In the genomic region with DNA sequence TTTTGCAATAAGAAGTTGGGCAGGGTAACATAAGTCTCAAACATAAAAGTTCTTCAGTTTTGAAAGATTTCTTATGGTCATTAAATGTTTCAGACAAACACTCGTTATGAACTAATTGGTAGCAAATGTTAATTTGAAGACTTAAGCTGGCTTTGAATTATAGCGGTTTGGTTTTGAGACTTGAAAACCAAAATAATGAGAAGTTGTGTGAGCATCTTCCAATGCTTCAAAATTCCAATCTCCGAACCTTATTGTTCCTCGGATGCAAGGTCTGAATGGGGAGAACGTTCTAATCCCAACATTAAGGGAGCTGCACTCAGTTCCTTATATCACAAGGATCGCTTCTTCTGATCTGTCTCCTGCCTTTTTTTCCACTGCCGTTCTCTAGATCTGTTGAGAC, we compare ENCODE assay signal across 30 mouse cellular contexts. TPM values are rescaled to one million over a fixed set of nuclear protein-coding genes. Genes with fewer than 3 reads are reported as not detected.
A peak's percentile ranks its signal among the peaks of the same experiment; 100 is the strongest.
DNase-seq lines count a peak whose midpoint lies in the region; ATAC-seq and TF ChIP-seq lines count a peak whose summit lies in the region.
"Had no signal": no experiment of that assay in that cellular context is flagged by ENCODE, and none has a peak within 500 bp of the region (broad histone marks: within the 10 kb centered on the region; RNA-seq: fewer than 3 reads in every experiment).

Fgf10 (plus strand) TSS at position 301 of the 400 bp plus-strand sequence.

- no peak within 1 kb of the TSS for H3K4me3 ChIP-seq in stomach, embryonic 14.5 days (ENCODE audit: low read depth, low read length)
- H3K4me3 ChIP-seq in stomach, postnatal 0 days (ENCODE audit: low read depth, low read length), result no peak within 1 kb of the TSS
- H3K4me3 ChIP-seq in limb, embryonic 12.5 days (replicated peaks), result no peak within 1 kb of the TSS
- H3K4me3 ChIP-seq in forebrain, embryonic 16.5 days (replicated peaks; ENCODE audit: low read length), result no peak within 1 kb of the TSS
- H3K4me3 ChIP-seq: heart, embryonic 12.5 days; midbrain, embryonic 12.5 days had no signal

- ATAC-seq in stomach, embryonic 14.5 days (ENCODE audit: insufficient number of reproducible peaks, insufficient read depth, low FRiP score, low read depth), result no peak
- ATAC-seq in stomach, postnatal 0 days (ENCODE audit: low FRiP score, low TSS enrichment), result no peak
- no peak for ATAC-seq in limb, embryonic 12.5 days (ENCODE audit: insufficient number of reproducible peaks, insufficient read depth, low FRiP score, low TSS enrichment, low read depth)
- no peak for ATAC-seq in forebrain, embryonic 16.5 days
- ATAC-seq: activated CD4-positive, CD25-positive, alpha-beta regulatory T cell, adult 4 months; forebrain, embryonic 14.5 days; intestine, postnatal 0 days had no signal

- H3K36me3 ChIP-seq in stomach, embryonic 14.5 days (ENCODE audit: control insufficient read depth, insufficient read depth, low read length), result no peaks in the 10 kb centered on the region
- H3K36me3 ChIP-seq in stomach, postnatal 0 days (ENCODE audit: control insufficient read depth, insufficient read depth, low read length), result no peaks in the 10 kb centered on the region
- no peaks in the 10 kb centered on the region for H3K36me3 ChIP-seq in limb, embryonic 12.5 days
- no peaks in the 10 kb centered on the region for H3K36me3 ChIP-seq in forebrain, embryonic 16.5 days (ENCODE audit: control insufficient read depth, insufficient read depth)
- H3K36me3 ChIP-seq: heart, embryonic 12.5 days; midbrain, embryonic 12.5 days had no signal

- no peak within 1 kb of the TSS for H3K9ac ChIP-seq in stomach, embryonic 14.5 days (replicated peaks; ENCODE audit: low read depth, low read length)
- H3K9ac ChIP-seq in stomach, postnatal 0 days (ENCODE audit: low read length), result no peak within 1 kb of the TSS
- H3K9ac ChIP-seq in limb, embryonic 12.5 days (replicated peaks), result no peak within 1 kb of the TSS
- H3K9ac ChIP-seq in forebrain, embryonic 16.5 days (replicated peaks; ENCODE audit: low read depth, low read length), result no peak within 1 kb of the TSS
- H3K9ac ChIP-seq: heart, embryonic 12.5 days; hindbrain, embryonic 14.5 days; midbrain, embryonic 12.5 days had no signal

- WGBS in stomach, embryonic 14.5 days, result 81% methylated on average over 7 of the region's 7 CpGs
- 79% methylated on average over 7 of the region's 7 CpGs for whole genome bisulfite sequencing in stomach, postnatal 0 days
- WGBS in limb, embryonic 12.5 days, result 55% methylated on average over 7 of the region's 7 CpGs
- 12% methylated on average over 7 of the region's 7 CpGs for WGBS in forebrain, embryonic 16.5 days

- H3K27ac ChIP-seq in stomach, embryonic 14.5 days (ENCODE audit: low read length), result no peak within 1 kb of the TSS
- H3K27ac ChIP-seq in stomach, postnatal 0 days (replicated peaks), result no peak within 1 kb of the TSS
- H3K27ac ChIP-seq in limb, embryonic 12.5 days, result peak within 1 kb of the TSS; percentile 45; the same call in 1 of the 2 replicates
- no peak within 1 kb of the TSS for H3K27ac ChIP-seq in forebrain, embryonic 16.5 days (ENCODE audit: low read length)
- H3K27ac ChIP-seq: hindbrain, embryonic 14.5 days; midbrain, embryonic 12.5 days had no signal

- peak; percentile 9 for DNase-seq in embryo, embryonic 11 days
- no peak for DNase-seq in embryo, embryonic 10 days (ENCODE audit: low spot score)
- no peak for DNase-seq in layer of hippocampus, postnatal 14 days (ENCODE audit: low spot score in 2 of 2)
- DNase-seq in layer of hippocampus, adult 9-11 months, result no peak
- no peak for DNase-seq in stomach, postnatal 0 days (ENCODE audit: low spot score)
- DNase-seq: adrenal gland, adult 2 months; cerebellum, adult 2 months; cerebellum, postnatal 36 days; gastrocnemius, postnatal 36 days; heart, adult 18-20 months; heart, postnatal 4 days; kidney, adult 9 months; kidney, postnatal 10 days; left cerebral cortex, postnatal 4 days; lung, postnatal 36 days; thymus, adult 18-20 months; thymus, postnatal 25 days had no signal

- no peaks in the 10 kb centered on the region for H3K9me3 ChIP-seq in stomach, embryonic 14.5 days (ENCODE audit: control insufficient read depth, low read depth, low read length)
- H3K9me3 ChIP-seq in stomach, postnatal 0 days (ENCODE audit: control insufficient read depth, low read length), result no peaks in the 10 kb centered on the region
- H3K9me3 ChIP-seq in limb, embryonic 12.5 days, result no peaks in the 10 kb centered on the region
- H3K9me3 ChIP-seq in forebrain, embryonic 16.5 days (ENCODE audit: control insufficient read depth, low read length), result no peaks in the 10 kb centered on the region
- H3K9me3 ChIP-seq: heart, embryonic 12.5 days; midbrain, embryonic 12.5 days had no signal

- TF ChIP-seq EP300 in stomach, postnatal 0 days (optimal IDR thresholded peaks at IDR 0.05), result no peak

- TF ChIP-seq CTCF in stomach, postnatal 0 days (IDR thresholded peaks at IDR 0.05; ENCODE audit: low read depth), result no peak

- H3K4me1 ChIP-seq in stomach, embryonic 14.5 days (ENCODE audit: control insufficient read depth, insufficient read depth, low read length), result no peaks in the 10 kb centered on the region
- H3K4me1 ChIP-seq in stomach, postnatal 0 days (replicated peaks; ENCODE audit: control insufficient read depth, insufficient read depth), result no peaks in the 10 kb centered on the region
- H3K4me1 ChIP-seq in limb, embryonic 12.5 days (replicated peaks), result peaks cover 8% of the 10 kb centered on the region; the same call in 1 of the 2 replicates
- no peaks in the 10 kb centered on the region for H3K4me1 ChIP-seq in forebrain, embryonic 16.5 days (replicated peaks; ENCODE audit: control insufficient read depth, insufficient read depth, low read length)
- H3K4me1 ChIP-seq: heart, embryonic 12.5 days had no signal

- no peak within 1 kb of the TSS for H3K4me2 ChIP-seq in stomach, embryonic 14.5 days (replicated peaks; ENCODE audit: low read depth, low read length)
- no peak within 1 kb of the TSS for H3K4me2 ChIP-seq in stomach, postnatal 0 days (replicated peaks; ENCODE audit: low read depth)
- H3K4me2 ChIP-seq in limb, embryonic 12.5 days, result no peak within 1 kb of the TSS
- no peak within 1 kb of the TSS for H3K4me2 ChIP-seq in forebrain, embryonic 16.5 days (ENCODE audit: low read length)
- H3K4me2 ChIP-seq: heart, embryonic 12.5 days; hindbrain, embryonic 14.5 days; liver, embryonic 11.5 days; midbrain, embryonic 12.5 days had no signal

- no peaks in the 10 kb centered on the region for H3K27me3 ChIP-seq in stomach, embryonic 14.5 days (ENCODE audit: control insufficient read depth, insufficient read depth, low read length)
- H3K27me3 ChIP-seq in stomach, postnatal 0 days (ENCODE audit: control insufficient read depth, insufficient read depth, low read length), result no peaks in the 10 kb centered on the region
- no peaks in the 10 kb centered on the region for H3K27me3 ChIP-seq in limb, embryonic 12.5 days
- no peaks in the 10 kb centered on the region for H3K27me3 ChIP-seq in forebrain, embryonic 16.5 days (replicated peaks; ENCODE audit: control insufficient read depth, insufficient read depth, low read length)
- H3K27me3 ChIP-seq: CH12.LX; heart, embryonic 12.5 days had no signal

RNA-seq across cellular contexts. Expression of gene Fgf10, which starts in this region (rescaled TPM):
- total RNA-seq in layer of hippocampus, postnatal 14 days (2021), result 10 to 100 TPM; 10.3 to 11.7 TPM
- 12.3 and 14.0 TPM in 2 replicates for polyA plus RNA-seq in stomach, embryonic 14.5 days (2014; fragmentation: Nextera tagmentation; extraction: Ambion mirVana)
- polyA plus RNA-seq in stomach, postnatal 0 days (2015; fragmentation: Nextera tagmentation; extraction: Ambion mirVana), result 1.2 and 1.3 TPM in 2 replicates
- polyA plus RNA-seq in limb, embryonic 12.5 days (2016; fragmentation: Nextera tagmentation; extraction: Ambion mirVana), result 7.9 and 9.1 TPM in 2 replicates
- polyA plus RNA-seq in forebrain, embryonic 16.5 days (2015; fragmentation: Nextera tagmentation; extraction: Ambion mirVana), result 1.0 and 1.3 TPM in 2 replicates
- total RNA-seq: CH12.LX; megakaryocyte, adult 5-6 weeks; monocyte, adult 5-6 weeks had no signal
- polyA plus RNA-seq: activated CD4-positive, CD25-positive, alpha-beta regulatory T cell, adult 4 months had no signal
